Mouse (Mus musculus) midbrain, embryonic 11.5 days (tissue): Measurements from ENCODE around the gene Olfr211. TPM values are rescaled to one million over a fixed set of nuclear protein-coding genes. Genes with fewer than 3 reads are reported as not detected.

Experiments used
- polyA plus RNA-seq: library from polyadenylated mRNA; unstranded; fragments of >200 nt; fragmentation: Nextera tagmentation; extraction: Ambion mirVana; gene quantifications from 2 replicates; pipeline ENCODE4 v1.2.1, GENCODE M21; 2014

Gene Olfr211
- polyA plus RNA-seq, 1 experiment from 2014 or later = not detected

Other genes starting within 250 kb of the Olfr211 start
- gene Zfand4, start 224.9 kb upstream of the Olfr211 start, polyA plus RNA-seq = 13.3 and 14.3 TPM in 2 replicates
- 35.3 and 37.4 TPM in 2 replicates for gene March8, start 151.1 kb upstream of the Olfr211 start, polyA plus RNA-seq
- 0.88 and 1.6 TPM in 2 replicates for gene Alox5, start 27.9 kb upstream of the Olfr211 start, polyA plus RNA-seq
- gene Olfr212, start 17.4 kb downstream of the Olfr211 start, polyA plus RNA-seq = 0.04 TPM in 1 of 2 replicates, not detected in the other
- gene Olfr213, start 49.4 kb downstream of the Olfr211 start, polyA plus RNA-seq = not detected in 2 replicates
- 0.45 and 0.68 TPM in 2 replicates for gene Gm5580, start 62.0 kb downstream of the Olfr211 start, polyA plus RNA-seq
- gene Olfr214, start 65.1 kb downstream of the Olfr211 start, polyA plus RNA-seq = not detected in 2 replicates
- gene Olfr215, start 95.1 kb downstream of the Olfr211 start, polyA plus RNA-seq = not detected in 2 replicates
- 369 and 397 TPM in 2 replicates for gene Zfp422, start 139.9 kb downstream of the Olfr211 start, polyA plus RNA-seq
- 6.5 and 6.8 TPM in 2 replicates for gene Depp1, start 161.5 kb downstream of the Olfr211 start, polyA plus RNA-seq
- gene Rassf4, start 184.9 kb downstream of the Olfr211 start, polyA plus RNA-seq = 41.2 and 42.6 TPM in 2 replicates
- gene Tmem72, start 227.8 kb downstream of the Olfr211 start, polyA plus RNA-seq = 0.08 and 0.10 TPM in 2 replicates